Mouse (Mus musculus) heart, adult 2 months (tissue): ENCODE measurements at regions not wholly inside any gene's neighbourhood (a gene's known extent, or its start where the extent isn't known, plus 50 kb on each side); places are given as distances from the start of the nearest gene placed in this dataset.

Source experiments
- DNase-seq, 2 experiments: peaks; one replicate each; pipeline ENCODE4 v3.0.0; 2021
- H3K27ac ChIP-seq: fragments of 200-600 bp; 2 replicates; pipeline ENCODE4 v1.8.1; 2022
- H3K27me3 ChIP-seq: fragments of 200-500 bp; 2 replicates; pipeline ENCODE4 v1.6.1; 2012; ENCODE audit warnings: mild to moderate bottlenecking, low read length, inconsistent platforms, mixed read lengths; ENCODE audit not compliant: control insufficient read depth, insufficient read depth
- H3K36me3 ChIP-seq: fragments of 200-500 bp; 2 replicates; pipeline ENCODE4 v1.6.1; 2012; ENCODE audit warnings: low read length, inconsistent platforms; ENCODE audit not compliant: control insufficient read depth, insufficient read depth
- H3K4me1 ChIP-seq: fragments of 200-500 bp; 2 replicates; pipeline ENCODE4 v1.6.1; 2011; ENCODE audit warnings: low read length; ENCODE audit not compliant: control insufficient read depth, insufficient read depth
- H3K4me3 ChIP-seq: fragments of 200-600 bp; 2 replicates; pipeline ENCODE4 v1.8.1; 2022
- H3K79me2 ChIP-seq: fragments of 200-500 bp; replicated peaks from 2 replicates; pipeline ENCODE4 v1.6.1; 2012; ENCODE audit warnings: mild to moderate bottlenecking, inconsistent platforms, low read length, moderate library complexity, mixed read lengths; ENCODE audit not compliant: control insufficient read depth, insufficient read depth
- H3K9ac ChIP-seq: fragments of 200-500 bp; 2 replicates; pipeline ENCODE4 v1.6.1; 2012; ENCODE audit warnings: low read depth, mild to moderate bottlenecking, control low read depth, inconsistent platforms, low read length, mixed read lengths
- CTCF ChIP-seq: fragments of 200-600 bp; IDR thresholded peaks from 2 replicates; pipeline ENCODE4 v1.8.1; 2022; ENCODE audit warnings: antibody characterized with exemption, mild to moderate bottlenecking, moderate library complexity
- EP300 ChIP-seq: fragments of 200-500 bp; IDR thresholded peaks from 2 replicates; pipeline ENCODE4 v1.6.1; 2011; ENCODE audit warnings: low read depth, low read length, control low read depth; ENCODE audit not compliant: insufficient read depth
- POLR2A ChIP-seq: fragments of 200-500 bp; IDR thresholded peaks from 2 replicates; pipeline ENCODE4 v1.6.1; 2011; ENCODE audit warnings: mild to moderate bottlenecking, low read depth, low read length, control low read depth; ENCODE audit not compliant: insufficient read depth
- WGBS: fragments of 180-500 bp; shearing (Covaris S2); methylation state at CpG from one replicate; pipeline ENCODE4 v1.1.7; 2018; 5-methylcytosine and 5-hydroxymethylcytosine counted together
- intact Hi-C: fragments of 180-260 bp; cut with DNase I; formaldehyde crosslinking; loops from one replicate; pipeline ENCODE4 v1.15.1; 2025

DNA sequence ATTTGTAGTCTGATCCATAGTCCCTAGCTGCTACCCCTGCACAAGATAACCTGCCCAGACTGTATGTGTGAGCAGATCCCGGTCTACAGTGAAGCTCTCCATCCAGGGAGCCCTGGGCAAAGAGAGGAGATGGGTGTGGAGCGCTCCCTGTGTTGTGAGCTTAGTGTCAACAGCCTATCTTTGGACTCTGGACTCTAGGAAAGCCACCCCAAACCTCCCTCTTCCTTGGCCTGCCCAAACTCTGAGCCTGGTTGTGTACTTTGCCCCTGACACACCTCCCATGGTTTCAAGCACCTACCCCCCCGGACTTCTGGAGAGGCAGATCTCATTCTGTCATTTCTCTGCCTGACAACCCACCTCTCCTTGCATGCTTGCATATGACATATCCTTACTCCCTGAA, 110.9 kb upstream of the Haao start:
- Histone ChIP-seq H3K9ac (no peak overlapping the region), H3K27me3 (no peaks in the 10 kb centered on the region), H3K36me3 (no peaks in the 10 kb centered on the region), H3K4me3 (no peak overlapping the region), H3K4me1 (peaks cover 49% of the 10 kb centered on the region), H3K79me2 (no peaks in the 10 kb centered on the region), H3K27ac (peak overlapping the region; percentile 97)
- no peak for TF ChIP-seq EP300
- peak in 1 of 2 experiments; percentile 10 for DNase-seq
- WGBS: 75% methylated on average over 3 of the region's 3 CpGs
- intact Hi-C loops: no loop called here

DNA sequence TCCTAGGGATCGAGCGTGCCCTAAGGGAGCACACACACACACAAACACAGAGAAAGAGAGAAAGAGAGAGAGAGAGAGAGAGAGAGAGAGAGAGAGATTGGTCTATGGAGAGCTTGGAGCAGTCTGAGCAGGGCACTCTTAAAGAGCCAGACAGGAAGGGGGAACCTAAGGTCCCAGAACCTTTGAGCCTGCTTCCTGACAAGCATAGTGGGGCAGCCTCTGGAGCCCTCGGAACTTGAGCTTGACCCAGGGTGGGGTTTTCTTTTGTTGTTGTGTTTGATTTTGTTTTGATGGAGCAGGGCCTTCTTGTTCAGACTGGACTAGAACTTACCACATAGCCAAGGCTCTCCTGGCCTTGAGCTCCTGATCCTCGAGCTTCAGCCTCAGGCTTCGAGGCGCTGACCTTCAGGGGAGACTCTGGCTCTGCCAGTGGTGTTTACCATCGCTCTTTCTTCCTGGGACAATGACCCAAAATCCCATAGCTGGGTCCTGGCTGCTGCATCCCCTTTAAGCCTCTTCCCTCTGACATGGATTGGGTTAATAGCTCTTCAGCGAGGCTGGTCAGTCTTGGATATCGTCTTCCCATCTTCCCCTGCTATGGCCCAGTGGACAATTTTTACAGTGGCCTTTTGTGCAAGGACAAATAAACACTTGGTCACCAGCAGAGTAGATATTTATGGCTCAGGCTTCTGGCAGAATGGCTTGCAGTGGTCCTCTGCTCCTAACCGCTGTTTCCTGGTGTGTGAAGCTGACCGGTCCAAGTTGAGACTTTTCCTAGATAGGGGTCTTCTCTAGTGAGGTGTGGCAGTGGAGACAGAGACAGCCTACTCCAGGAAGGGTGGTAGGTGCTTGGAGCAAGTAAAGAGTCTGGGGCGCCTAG, 110.1 kb upstream of the Haao start:
- peak; percentile 24 to 45 for DNase-seq
- H3K9ac ChIP-seq: no peak overlapping the region
- no peaks in the 10 kb centered on the region for H3K36me3 ChIP-seq
- TF ChIP-seq EP300 (0 out of 2 replicates have a peak, but pooled peaks have one; percentile 21), POLR2A (no peak), CTCF (no peak)
- WGBS: 56% methylated on average over 10 of the region's 12 CpGs
- peaks cover 53% of the 10 kb centered on the region for H3K4me1 ChIP-seq
- no peaks in the 10 kb centered on the region for H3K79me2 ChIP-seq
- peak overlapping the region; percentile 97 for H3K27ac ChIP-seq
- no peaks in the 10 kb centered on the region for H3K27me3 ChIP-seq
- intact Hi-C loops: loop anchor here (1.0 to 2.0 kb wide), 2 partner anchors 25 to 49 kb away; no protein-coding TSS in a partner anchor
- H3K4me3 ChIP-seq: no peak overlapping the region

DNA sequence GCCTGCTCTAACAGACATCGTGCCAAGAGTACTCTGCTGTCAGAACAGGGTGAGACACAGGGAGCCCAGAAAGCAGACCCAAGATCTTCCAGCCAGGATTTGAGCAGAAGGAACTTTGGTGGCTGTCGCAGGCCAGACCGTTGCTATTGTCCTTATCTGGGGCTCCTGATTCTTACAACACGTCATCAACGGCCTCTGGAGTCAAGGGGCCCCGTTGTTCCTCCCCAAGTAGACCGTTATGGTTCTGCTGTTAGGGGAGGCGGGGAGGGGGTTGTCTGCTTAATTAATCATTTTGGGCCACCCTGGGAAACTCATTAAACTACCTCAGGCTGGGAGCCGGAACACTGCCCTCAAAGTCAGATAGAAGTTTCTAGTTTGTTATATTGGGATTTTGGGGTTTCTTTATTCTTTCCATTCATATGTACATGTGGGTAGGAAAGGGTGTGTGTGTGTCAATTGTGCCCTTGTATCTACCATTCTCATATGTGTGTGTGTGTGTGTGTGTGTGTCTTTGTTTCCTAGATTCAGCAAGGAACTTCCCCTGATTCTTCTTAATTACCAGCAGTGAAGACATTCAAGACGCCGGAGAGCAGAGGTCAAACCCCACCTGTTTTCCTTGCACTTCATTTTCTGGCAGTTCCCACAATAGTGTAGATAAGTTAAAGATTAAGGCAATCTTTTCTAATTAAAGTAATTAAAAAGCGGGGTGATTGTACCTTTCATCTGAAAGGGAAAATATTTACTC, 109.2 kb upstream of the Haao start:
- intact Hi-C loops: loop anchor here (1.0 to 2.0 kb wide), 2 partner anchors 26 to 48 kb away; no protein-coding TSS in a partner anchor
- Histone ChIP-seq H3K79me2 (no peaks in the 10 kb centered on the region), H3K27me3 (no peaks in the 10 kb centered on the region), H3K9ac (no peak overlapping the region), H3K4me3 (no peak overlapping the region), H3K4me1 (peaks cover 53% of the 10 kb centered on the region), H3K27ac (peak overlapping the region; percentile 97), H3K36me3 (no peaks in the 10 kb centered on the region)
- DNase-seq: peak in 1 of 2 experiments; percentile 68
- WGBS: 40% methylated on average over 12 of the region's 12 CpGs
- no peak for TF ChIP-seq CTCF
- TF ChIP-seq POLR2A: 0 out of 2 replicates have a peak, but pooled peaks have one; percentile 22

DNA sequence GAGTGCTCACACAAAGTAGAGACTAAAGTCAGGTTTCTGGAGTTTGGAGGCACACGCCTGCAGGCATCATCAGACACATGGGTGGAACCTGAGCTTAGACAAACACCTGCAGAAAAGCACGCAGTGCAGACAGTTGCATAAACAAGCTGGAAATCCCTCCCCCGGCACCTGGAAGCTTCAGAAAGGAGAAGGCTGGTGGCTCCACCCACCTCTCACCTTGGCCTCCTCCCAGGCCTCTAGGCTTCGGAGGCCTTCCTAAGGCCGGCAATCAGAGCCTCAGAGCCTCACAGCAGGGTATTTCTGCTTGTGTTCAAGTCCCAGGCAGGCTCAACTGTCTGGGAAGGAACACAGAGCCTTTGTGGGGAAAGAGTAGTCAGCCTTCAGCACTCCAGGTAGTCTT, 108.2 kb upstream of the Haao start:
- peak; percentile 35 to 46 for DNase-seq
- peaks cover 53% of the 10 kb centered on the region for H3K4me1 ChIP-seq
- intact Hi-C loops: loop anchor here (2.0 kb wide), 1 partner anchor 47 kb away; no protein-coding TSS in a partner anchor
- TF ChIP-seq EP300 (no peak), POLR2A (no peak), CTCF (no peak)
- no peak overlapping the region for H3K4me3 ChIP-seq
- peak overlapping the region; percentile 97 for H3K27ac ChIP-seq
- 53% methylated on average over 5 of the region's 5 CpGs for WGBS
- H3K27me3 ChIP-seq: no peaks in the 10 kb centered on the region
- H3K36me3 ChIP-seq: no peaks in the 10 kb centered on the region
- 0 out of 2 replicates have a peak overlapping the region, but pooled peaks have one; percentile 9 for H3K9ac ChIP-seq
- H3K79me2 ChIP-seq: no peaks in the 10 kb centered on the region

DNA sequence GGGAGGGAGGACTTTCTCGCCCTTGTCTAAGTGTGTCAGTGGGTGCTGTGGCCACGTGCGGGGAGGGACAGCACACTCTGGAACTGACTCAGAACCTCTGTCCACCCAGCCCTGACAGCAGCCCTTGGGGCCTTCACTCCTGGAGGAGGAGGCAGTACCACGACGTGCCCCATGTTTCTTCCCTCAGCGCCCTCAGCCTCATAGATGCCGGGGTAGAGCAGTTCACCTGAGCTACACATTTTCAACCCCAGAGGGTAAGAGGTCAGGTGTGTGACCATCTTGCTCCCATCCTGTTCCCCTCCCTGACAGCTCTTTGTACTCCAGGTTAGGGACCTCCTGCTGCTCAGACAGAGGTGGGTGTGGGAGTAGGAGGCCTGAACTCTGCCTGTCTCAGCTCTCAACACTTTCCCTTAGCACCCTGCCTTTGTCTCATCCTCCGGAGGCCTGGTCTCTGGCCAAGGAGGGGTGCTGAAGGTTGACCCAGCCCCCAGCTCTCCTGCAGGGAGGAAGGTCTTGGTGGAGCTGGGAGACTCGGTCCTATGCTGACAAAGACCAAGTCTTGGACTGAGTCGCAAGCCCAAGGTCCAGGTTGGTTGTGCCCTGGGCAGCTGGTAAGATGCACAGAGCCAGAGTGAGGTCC, 107.4 kb upstream of the Haao start:
- peak; percentile 35 to 50 for DNase-seq
- intact Hi-C loops: no loop called here
- no peak overlapping the region for H3K4me3 ChIP-seq
- peak overlapping the region; percentile 56 for H3K9ac ChIP-seq
- TF ChIP-seq EP300 (no peak), CTCF (no peak), POLR2A (no peak)
- no peaks in the 10 kb centered on the region for H3K79me2 ChIP-seq
- H3K27ac ChIP-seq: peak overlapping the region; percentile 97
- H3K4me1 ChIP-seq: peaks cover 49% of the 10 kb centered on the region
- WGBS: 51% methylated on average over 10 of the region's 10 CpGs
- H3K36me3 ChIP-seq: no peaks in the 10 kb centered on the region
- no peaks in the 10 kb centered on the region for H3K27me3 ChIP-seq
